Mouse (Mus musculus) midbrain, embryonic 11.5 days (tissue): Measurements from ENCODE around the gene Map2k5. TPM values are rescaled to one million over a fixed set of nuclear protein-coding genes. Genes with fewer than 3 reads are reported as not detected.

Experiments used
- polyA plus RNA-seq: library from polyadenylated mRNA; unstranded; fragments of >200 nt; fragmentation: Nextera tagmentation; extraction: Ambion mirVana; gene quantifications from 2 replicates; pipeline ENCODE4 v1.2.1, GENCODE M21; 2014

Map2k5 gene
- polyA plus RNA-seq, 1 experiment from 2014 or later: 36.9 TPM

Other genes with a start within 250 kb of the Map2k5 start
- gene Skor1, start 228.9 kb downstream of the Map2k5 start, polyA plus RNA-seq: 0.05 and 0.10 TPM in 2 replicates
- 43.2 and 46.5 TPM in 2 replicates for gene 2300009A05Rik, start 21.3 kb upstream of the Map2k5 start, polyA plus RNA-seq
- gene Iqch, start 224.6 kb upstream of the Map2k5 start, polyA plus RNA-seq: 0.10 TPM in 1 of 2 replicates, not detected in the other
- gene Aagab, start 224.8 kb upstream of the Map2k5 start, polyA plus RNA-seq: 57.5 and 57.7 TPM in 2 replicates